Mouse (Mus musculus): ENCODE data around the gene Il15ra. TPM values are rescaled to one million over a fixed set of nuclear protein-coding genes. Genes with fewer than 3 reads are reported as not detected.

The Il15ra gene
- polyA plus RNA-seq (2016; fragmentation: Nextera tagmentation; extraction: Ambion mirVana) = 0.60 and 0.69 TPM in 2 replicates

DNA sequence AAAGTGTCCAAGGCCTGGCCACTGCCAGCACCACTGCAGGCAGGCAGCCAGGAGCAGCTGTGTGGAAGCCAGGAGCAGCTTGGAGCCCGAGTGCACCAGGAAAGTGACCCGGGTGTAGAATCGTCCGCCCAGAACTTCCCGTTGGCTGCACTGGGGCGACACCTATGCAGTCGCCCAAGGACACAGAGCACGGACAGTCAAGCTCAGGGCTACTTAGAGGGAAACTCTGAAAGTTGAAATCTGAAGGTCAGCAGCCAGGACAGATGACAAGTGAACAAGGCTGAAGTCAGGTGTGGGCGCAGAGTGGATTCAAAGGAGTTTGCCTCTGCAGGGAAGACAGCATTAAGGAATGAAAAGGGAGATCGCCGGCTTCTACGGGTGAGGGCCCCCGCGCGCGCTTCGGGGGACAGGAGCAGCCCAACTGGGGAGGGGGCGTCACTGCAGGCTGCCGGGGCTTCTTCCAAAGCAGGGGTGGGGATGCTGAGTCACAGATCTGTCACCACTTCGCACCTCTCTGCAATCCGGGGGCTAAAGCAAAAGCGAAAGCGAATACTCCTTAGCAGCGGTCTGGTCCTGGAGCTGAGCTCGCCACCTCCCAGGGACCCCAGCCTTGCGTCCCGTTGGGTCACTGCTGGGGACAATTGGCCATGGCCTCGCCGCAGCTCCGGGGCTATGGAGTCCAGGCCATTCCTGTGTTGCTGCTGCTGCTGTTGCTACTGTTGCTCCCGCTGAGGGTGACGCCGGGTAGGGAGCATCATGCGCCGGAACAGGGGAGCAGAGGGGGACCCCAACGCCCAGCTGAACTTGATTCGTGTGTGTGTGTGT, at the start of gene Il15ra:
Il15ra (plus strand) TSS at position 90 of the 825 bp plus-strand sequence.
- Histone ChIP-seq H3K9ac (peak within 1 kb of the TSS; percentile 54), H3K4me1 (peaks cover 10% of the 10 kb centered on the region; the same call in 1 of the 2 replicates), H3K9me3 (no peaks in the 10 kb centered on the region), H3K27ac (no peak within 1 kb of the TSS), H3K4me2 (replicated peaks) (peak within 1 kb of the TSS; percentile 98), H3K4me3 (peak within 1 kb of the TSS; percentile 68), H3K27me3 (peaks cover 45% of the 10 kb centered on the region), H3K36me3 (no peaks in the 10 kb centered on the region)
- under 1% methylated on average over 37 of the region's 37 CpGs for WGBS
- peak; percentile 37; the same call in 1 of the 2 replicates for ATAC-seq (ENCODE audit: insufficient number of reproducible peaks, insufficient read depth, low FRiP score, low TSS enrichment)

DNA sequence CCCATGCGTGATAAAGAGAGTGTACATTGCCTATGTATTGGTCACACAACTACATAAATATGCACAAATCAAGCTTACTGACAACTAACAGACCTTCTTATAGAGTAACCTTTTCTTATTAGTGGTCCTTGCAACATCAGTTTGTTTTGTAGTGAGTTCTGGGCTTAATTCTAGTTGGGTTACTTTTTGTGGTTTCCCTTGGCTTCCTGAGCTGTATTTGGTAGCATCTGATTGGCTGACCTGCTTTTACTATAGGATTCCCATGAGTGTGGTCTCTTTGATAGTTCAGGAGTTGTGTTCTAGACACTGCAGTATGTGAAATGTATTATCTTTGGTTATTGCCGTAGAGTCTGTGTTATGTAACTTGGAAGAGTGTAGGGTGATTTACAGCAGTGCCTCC, 47.5 kb upstream of the Il15ra start:
- Histone ChIP-seq H3K36me3 (no peaks in the 10 kb centered on the region), H3K9me3 (no peaks in the 10 kb centered on the region), H3K27me3 (no peaks in the 10 kb centered on the region), H3K4me2 (replicated peaks) (no peak overlapping the region), H3K9ac (no peak overlapping the region), H3K4me1 (no peaks in the 10 kb centered on the region), H3K4me3 (no peak overlapping the region), H3K27ac (no peak overlapping the region)
- no peak for ATAC-seq (ENCODE audit: insufficient number of reproducible peaks, insufficient read depth, low FRiP score, low TSS enrichment)
- WGBS = 79% methylated on average over 2 of the region's 2 CpGs

DNA sequence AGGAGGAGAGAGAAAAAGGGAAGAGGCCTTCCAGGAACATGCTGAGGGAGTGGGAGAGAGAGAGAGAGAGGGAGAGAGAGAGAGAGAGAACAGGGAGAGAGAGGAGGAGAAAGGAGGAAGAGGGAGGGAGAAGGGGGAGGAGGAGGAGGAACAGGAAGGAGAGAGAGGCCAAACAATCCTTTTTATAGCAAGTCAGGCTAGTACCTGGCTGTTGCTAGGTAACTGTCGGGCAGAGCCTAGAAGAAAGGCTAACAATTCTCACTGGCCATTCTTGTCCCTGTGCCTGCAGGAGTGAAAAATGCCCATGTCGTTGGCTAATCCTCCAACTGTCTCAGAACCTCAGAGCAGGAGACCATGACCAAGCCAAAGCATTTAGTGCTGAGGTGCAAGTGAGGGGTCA, 45.8 kb upstream of the Il15ra start:
- H3K9ac ChIP-seq = no peak overlapping the region
- H3K9me3 ChIP-seq = no peaks in the 10 kb centered on the region
- no peak overlapping the region for H3K27ac ChIP-seq
- no peak overlapping the region for H3K4me2 ChIP-seq (replicated peaks)
- WGBS = 57% methylated on average over 2 of the region's 2 CpGs
- H3K36me3 ChIP-seq = no peaks in the 10 kb centered on the region
- no peak overlapping the region for H3K4me3 ChIP-seq
- no peaks in the 10 kb centered on the region for H3K4me1 ChIP-seq
- H3K27me3 ChIP-seq = no peaks in the 10 kb centered on the region
- no peak for ATAC-seq (ENCODE audit: insufficient number of reproducible peaks, insufficient read depth, low FRiP score, low TSS enrichment)

DNA sequence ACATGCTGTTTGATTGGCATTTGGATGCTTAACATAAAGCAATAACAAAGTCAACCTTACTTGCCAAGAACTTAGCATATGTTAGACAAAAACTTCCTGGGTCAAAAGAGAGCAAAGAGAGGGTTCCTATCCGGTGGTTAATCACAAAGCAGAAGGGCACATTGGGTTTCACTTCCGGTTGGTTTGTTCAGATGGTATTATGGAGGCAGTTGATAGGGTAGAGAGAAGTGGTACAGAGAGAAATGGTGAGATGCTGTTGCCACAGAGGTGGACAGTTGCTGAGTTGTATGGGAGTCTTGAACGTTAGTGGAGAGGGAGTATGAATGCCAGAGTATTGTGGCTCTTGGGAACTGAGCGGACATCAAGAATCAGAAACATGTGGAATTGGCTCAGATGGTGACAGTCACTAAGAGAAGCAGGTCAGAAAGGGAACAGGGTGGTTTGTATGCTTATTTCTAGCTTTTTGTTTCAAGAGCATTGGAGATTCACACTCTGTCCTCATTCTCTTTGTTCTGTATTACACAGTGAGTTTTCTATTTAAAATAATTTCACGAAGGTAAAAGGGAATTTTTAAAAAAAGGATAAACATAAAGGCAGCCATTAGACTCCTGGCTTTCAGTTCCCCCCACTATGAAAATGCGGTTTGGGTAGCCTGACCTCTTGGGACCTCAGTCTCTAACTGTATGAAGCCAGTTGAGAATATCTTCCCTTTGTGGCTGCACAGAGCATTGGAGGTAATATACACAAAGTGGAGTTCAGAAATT, 42.8 kb upstream of the Il15ra start:
- Histone ChIP-seq H3K4me2 (replicated peaks) (no peak overlapping the region), H3K4me3 (no peak overlapping the region), H3K27me3 (no peaks in the 10 kb centered on the region), H3K36me3 (no peaks in the 10 kb centered on the region), H3K9me3 (no peaks in the 10 kb centered on the region), H3K4me1 (no peaks in the 10 kb centered on the region), H3K27ac (no peak overlapping the region), H3K9ac (no peak overlapping the region)
- ATAC-seq (ENCODE audit: insufficient number of reproducible peaks, insufficient read depth, low FRiP score, low TSS enrichment) = no peak
- WGBS = 79% methylated on average over 6 of the region's 6 CpGs

DNA sequence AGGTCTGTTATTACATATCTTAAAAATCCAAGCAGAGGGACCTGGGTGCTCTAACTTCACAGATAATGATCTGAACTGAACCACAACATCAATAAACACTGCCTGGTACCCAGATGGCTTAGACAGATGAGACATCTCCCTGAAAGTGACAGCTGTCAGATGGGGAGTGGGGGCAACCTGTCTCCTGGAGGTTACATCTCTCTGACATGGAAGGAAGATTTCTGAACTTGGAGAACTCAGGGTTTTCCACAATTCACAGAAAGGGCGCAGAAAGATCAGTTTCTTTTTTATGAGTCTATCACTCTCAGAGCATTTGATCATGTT, 42.2 kb upstream of the Il15ra start:
- H3K36me3 ChIP-seq = no peaks in the 10 kb centered on the region
- H3K4me3 ChIP-seq = no peak overlapping the region
- H3K27ac ChIP-seq = no peak overlapping the region
- H3K4me2 ChIP-seq (replicated peaks) = no peak overlapping the region
- H3K4me1 ChIP-seq = no peaks in the 10 kb centered on the region
- 96% methylated on average over 1 of the region's 1 CpGs for WGBS
- H3K9ac ChIP-seq = no peak overlapping the region
- H3K9me3 ChIP-seq = no peaks in the 10 kb centered on the region
- no peaks in the 10 kb centered on the region for H3K27me3 ChIP-seq
- no peak for ATAC-seq (ENCODE audit: insufficient number of reproducible peaks, insufficient read depth, low FRiP score, low TSS enrichment)

DNA sequence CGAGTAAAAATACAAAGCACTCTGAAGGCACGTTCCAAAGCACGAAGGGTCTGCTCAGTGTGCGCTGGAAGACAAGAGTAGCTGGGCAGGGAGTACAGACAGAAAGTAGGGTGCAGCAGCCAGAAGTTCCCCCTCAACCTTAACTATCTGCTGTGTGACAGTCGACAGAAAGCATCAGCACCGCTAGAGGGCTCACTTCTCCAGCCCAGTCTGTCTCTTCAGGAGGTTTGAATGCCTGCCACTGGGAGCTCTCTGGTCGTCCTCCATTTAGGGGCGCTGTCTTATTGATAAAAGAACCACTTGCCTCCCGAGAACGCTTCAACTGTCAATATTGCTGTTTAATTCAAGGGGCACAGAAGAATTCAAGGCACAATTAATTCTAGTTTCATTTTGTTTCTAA, 41.1 kb upstream of the Il15ra start:
- H3K36me3 ChIP-seq = no peaks in the 10 kb centered on the region
- no peak for ATAC-seq (ENCODE audit: insufficient number of reproducible peaks, insufficient read depth, low FRiP score, low TSS enrichment)
- no peaks in the 10 kb centered on the region for H3K4me1 ChIP-seq
- H3K4me3 ChIP-seq = no peak overlapping the region
- H3K27ac ChIP-seq = no peak overlapping the region
- H3K9ac ChIP-seq = no peak overlapping the region
- H3K27me3 ChIP-seq = no peaks in the 10 kb centered on the region
- 5% methylated on average over 10 of the region's 10 CpGs for WGBS
- H3K4me2 ChIP-seq (replicated peaks) = peak overlapping the region; percentile 4; the same call in 1 of the 2 replicates
- no peaks in the 10 kb centered on the region for H3K9me3 ChIP-seq

DNA sequence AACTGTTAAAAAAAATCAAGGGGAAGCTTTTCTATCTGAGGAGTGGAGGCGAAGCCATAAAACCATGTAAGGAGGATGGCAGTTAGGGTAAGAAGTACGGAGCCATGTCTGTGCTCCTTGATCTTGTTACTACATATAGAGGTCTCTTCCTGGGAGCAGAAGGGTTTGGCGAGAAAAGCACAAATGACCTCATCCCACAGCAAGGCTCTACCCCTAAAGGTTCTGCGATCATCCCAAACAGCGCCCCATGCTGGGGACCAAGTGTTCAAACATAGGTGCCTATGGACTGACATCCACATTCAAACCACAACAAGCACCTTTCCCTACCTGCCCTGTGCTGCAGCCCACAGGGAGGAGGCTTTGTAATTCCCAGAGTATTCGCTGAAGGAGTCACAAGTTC, 40.7 kb upstream of the Il15ra start:
- peak overlapping the region; percentile 4; the same call in 1 of the 2 replicates for H3K4me2 ChIP-seq (replicated peaks)
- no peaks in the 10 kb centered on the region for H3K36me3 ChIP-seq
- no peaks in the 10 kb centered on the region for H3K27me3 ChIP-seq
- no peaks in the 10 kb centered on the region for H3K9me3 ChIP-seq
- WGBS = 41% methylated on average over 6 of the region's 6 CpGs
- H3K27ac ChIP-seq = no peak overlapping the region
- no peak overlapping the region for H3K4me3 ChIP-seq
- no peak overlapping the region for H3K9ac ChIP-seq
- H3K4me1 ChIP-seq = no peaks in the 10 kb centered on the region
- no peak for ATAC-seq (ENCODE audit: insufficient number of reproducible peaks, insufficient read depth, low FRiP score, low TSS enrichment)

DNA sequence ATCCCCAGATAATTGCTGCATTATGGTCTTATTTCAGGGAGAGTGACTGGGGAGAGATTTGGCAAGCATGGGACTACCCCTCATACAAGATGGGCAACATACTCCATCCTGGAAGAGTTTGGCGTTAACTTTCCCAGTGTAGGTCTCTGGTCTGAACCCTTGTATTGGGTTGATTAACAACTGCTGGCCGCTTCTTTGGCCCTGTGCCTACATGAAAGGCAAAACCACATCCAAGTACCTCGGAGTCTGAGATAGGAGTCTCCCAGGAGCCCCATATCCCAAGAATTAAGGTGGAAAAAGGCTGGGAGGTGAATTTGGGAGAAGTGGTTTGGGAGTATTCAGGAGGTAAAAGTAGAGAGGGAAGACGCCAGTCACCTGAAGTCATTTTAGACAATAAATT, 40.3 kb upstream of the Il15ra start:
- no peaks in the 10 kb centered on the region for H3K9me3 ChIP-seq
- WGBS = 83% methylated on average over 4 of the region's 4 CpGs
- no peaks in the 10 kb centered on the region for H3K36me3 ChIP-seq
- H3K4me1 ChIP-seq = no peaks in the 10 kb centered on the region
- H3K27ac ChIP-seq = no peak overlapping the region
- H3K4me3 ChIP-seq = no peak overlapping the region
- H3K9ac ChIP-seq = no peak overlapping the region
- H3K27me3 ChIP-seq = no peaks in the 10 kb centered on the region
- no peak for ATAC-seq (ENCODE audit: insufficient number of reproducible peaks, insufficient read depth, low FRiP score, low TSS enrichment)
- no peak overlapping the region for H3K4me2 ChIP-seq (replicated peaks)

DNA sequence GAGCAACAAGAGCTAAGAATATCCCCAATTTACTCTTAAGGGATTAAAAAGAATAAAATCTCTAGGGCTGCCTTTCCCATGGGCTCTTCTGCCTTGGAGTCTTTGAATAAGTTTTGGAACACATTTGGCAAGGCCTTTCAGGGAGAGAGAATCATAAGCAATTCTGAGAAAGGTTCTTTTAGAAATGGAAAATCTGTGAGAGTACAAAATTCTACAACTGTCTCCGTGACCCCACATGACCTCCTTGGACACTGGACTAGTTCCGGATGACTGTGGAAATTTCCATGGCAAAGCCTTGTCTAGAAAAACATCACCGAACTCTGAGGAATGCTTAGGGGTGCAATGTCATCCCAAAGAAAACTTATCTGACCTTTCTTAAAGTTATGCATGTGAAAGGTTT, 39.8 kb upstream of the Il15ra start:
- H3K27ac ChIP-seq = no peak overlapping the region
- H3K9me3 ChIP-seq = no peaks in the 10 kb centered on the region
- ATAC-seq (ENCODE audit: insufficient number of reproducible peaks, insufficient read depth, low FRiP score, low TSS enrichment) = no peak
- no peak overlapping the region for H3K4me2 ChIP-seq (replicated peaks)
- WGBS = 91% methylated on average over 3 of the region's 3 CpGs
- H3K4me3 ChIP-seq = no peak overlapping the region
- H3K4me1 ChIP-seq = no peaks in the 10 kb centered on the region
- H3K27me3 ChIP-seq = no peaks in the 10 kb centered on the region
- no peaks in the 10 kb centered on the region for H3K36me3 ChIP-seq
- H3K9ac ChIP-seq = no peak overlapping the region

DNA sequence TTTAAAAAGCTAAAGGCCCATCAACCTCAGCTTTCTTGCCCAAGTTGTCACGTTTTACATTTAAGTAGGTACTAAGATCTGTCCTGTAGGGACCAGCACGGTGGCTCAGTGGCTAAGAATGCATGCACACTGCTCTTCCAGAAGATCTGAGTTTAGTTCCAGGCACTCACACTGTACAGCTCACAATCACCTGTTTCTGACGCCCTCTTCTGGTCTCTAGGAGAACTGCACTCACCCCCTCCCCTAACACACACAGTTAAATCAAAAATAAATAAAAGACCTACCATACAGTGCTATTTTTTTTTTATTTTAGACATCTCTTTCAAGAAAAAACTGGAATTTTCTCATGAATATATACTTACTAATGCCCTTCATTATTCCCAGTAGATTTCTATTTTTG, 32.9 kb upstream of the Il15ra start:
- Histone ChIP-seq H3K4me1 (no peaks in the 10 kb centered on the region), H3K9ac (no peak overlapping the region), H3K36me3 (no peaks in the 10 kb centered on the region), H3K9me3 (peaks cover 5% of the 10 kb centered on the region; the same call in 1 of the 2 replicates), H3K4me3 (no peak overlapping the region), H3K4me2 (replicated peaks) (no peak overlapping the region), H3K27me3 (no peaks in the 10 kb centered on the region), H3K27ac (no peak overlapping the region)
- 24% methylated on average over 3 of the region's 3 CpGs for WGBS
- ATAC-seq (ENCODE audit: insufficient number of reproducible peaks, insufficient read depth, low FRiP score, low TSS enrichment) = no peak

DNA sequence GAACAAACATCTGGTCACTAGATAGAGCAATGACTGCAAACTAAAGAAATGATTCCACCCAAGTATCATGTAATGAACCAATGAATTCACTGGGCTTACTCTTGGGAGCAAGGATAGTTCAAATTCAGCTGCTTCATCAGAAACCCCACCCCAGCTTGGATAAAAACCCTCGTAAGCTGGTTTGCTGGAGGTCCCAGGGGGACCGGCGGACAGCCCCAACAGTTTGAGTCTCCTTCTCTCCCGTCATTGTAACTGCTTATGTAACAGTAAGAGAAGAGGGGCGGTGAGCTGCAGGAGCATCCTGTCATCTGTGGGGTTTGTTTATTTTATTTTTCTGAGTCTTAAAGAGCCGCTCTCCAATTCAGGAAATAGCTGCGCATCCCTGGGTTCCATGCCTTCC, 25.5 kb upstream of the Il15ra start:
- H3K27me3 ChIP-seq = no peaks in the 10 kb centered on the region
- H3K9me3 ChIP-seq = no peaks in the 10 kb centered on the region
- 71% methylated on average over 7 of the region's 7 CpGs for WGBS
- no peak overlapping the region for H3K4me3 ChIP-seq
- no peak for ATAC-seq (ENCODE audit: insufficient number of reproducible peaks, insufficient read depth, low FRiP score, low TSS enrichment)
- no peak overlapping the region for H3K9ac ChIP-seq
- H3K4me1 ChIP-seq = no peaks in the 10 kb centered on the region
- no peak overlapping the region for H3K27ac ChIP-seq
- no peak overlapping the region for H3K4me2 ChIP-seq (replicated peaks)
- H3K36me3 ChIP-seq = no peaks in the 10 kb centered on the region

DNA sequence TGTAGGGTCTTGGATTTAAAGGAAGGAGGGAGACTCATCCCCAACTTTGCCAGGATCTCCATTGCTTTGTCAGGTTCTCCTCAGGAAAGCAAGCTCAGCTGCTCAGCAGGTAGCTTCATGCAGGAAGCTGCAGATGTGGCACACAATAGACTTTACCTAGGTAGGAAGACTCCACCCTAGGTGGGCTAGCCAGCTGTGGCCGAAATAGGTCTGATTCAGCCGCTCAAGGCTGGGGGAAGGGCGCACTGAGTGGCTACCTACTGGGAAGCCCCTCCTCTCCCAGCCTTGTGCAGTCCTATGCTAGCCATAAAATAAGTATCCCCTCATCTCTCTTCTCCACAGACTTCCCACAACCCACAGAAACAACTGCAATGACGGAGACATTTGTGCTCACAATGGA, 22.4 kb upstream of the Il15ra start:
- H3K27ac ChIP-seq = no peak overlapping the region
- H3K4me3 ChIP-seq = no peak overlapping the region
- no peaks in the 10 kb centered on the region for H3K27me3 ChIP-seq
- no peak overlapping the region for H3K4me2 ChIP-seq (replicated peaks)
- H3K4me1 ChIP-seq = no peaks in the 10 kb centered on the region
- no peaks in the 10 kb centered on the region for H3K36me3 ChIP-seq
- H3K9me3 ChIP-seq = no peaks in the 10 kb centered on the region
- 65% methylated on average over 4 of the region's 4 CpGs for WGBS
- no peak for ATAC-seq (ENCODE audit: insufficient number of reproducible peaks, insufficient read depth, low FRiP score, low TSS enrichment)
- no peak overlapping the region for H3K9ac ChIP-seq
